In genomic region chr14:55214507-55214906, GRCm38 (mm10) we compare ENCODE assay signal across 9 mouse cellular contexts. TPM values are rescaled to one million over a fixed set of nuclear protein-coding genes. Genes with fewer than 3 reads are reported as not detected.
DNase-seq lines count a peak whose midpoint lies in the region; ATAC-seq lines count a peak whose summit lies in the region.
"Had no signal": no experiment of that assay in that cellular context is flagged by ENCODE, and none has a peak within 500 bp of the region (broad histone marks: within the 10 kb centered on the region; RNA-seq: fewer than 3 reads in every experiment).

No protein-coding gene starts in this region.

- H3K4me3 ChIP-seq in intestine, embryonic 14.5 days (ENCODE audit: low read depth, low read length): no peak overlapping the region
- no peak overlapping the region for H3K4me3 ChIP-seq in intestine, embryonic 15.5 days (replicated peaks)
- no peak overlapping the region for H3K4me3 ChIP-seq in liver, embryonic 13.5 days (replicated peaks)
- H3K4me3 ChIP-seq: lung, embryonic 15.5 days had no signal

- no peaks in the 10 kb centered on the region for H3K9me3 ChIP-seq in intestine, embryonic 14.5 days (ENCODE audit: control insufficient read depth, low read length)
- no peaks in the 10 kb centered on the region for H3K9me3 ChIP-seq in intestine, embryonic 15.5 days
- no peaks in the 10 kb centered on the region for H3K9me3 ChIP-seq in liver, embryonic 13.5 days (replicated peaks)
- H3K9me3 ChIP-seq: lung, embryonic 15.5 days had no signal

- no peak overlapping the region for H3K27ac ChIP-seq in intestine, embryonic 14.5 days (ENCODE audit: low read depth)
- H3K27ac ChIP-seq in intestine, embryonic 15.5 days: no peak overlapping the region
- H3K27ac ChIP-seq in liver, embryonic 13.5 days: no peak overlapping the region
- H3K27ac ChIP-seq: lung, embryonic 15.5 days had no signal

- peak; percentile 65 for DNase-seq in intestine, embryonic 14.5 days (ENCODE audit: low spot score)
- DNase-seq in B cell, adult 2 months: peak; percentile 76 to 78
- DNase-seq in MEL-GATA-1-ER (ENCODE audit: extremely low read depth, low read depth): peak; percentile 34
- peak; percentile 64 to 76 for DNase-seq in cerebellum, postnatal 14 days
- peak; percentile 26 for DNase-seq in liver, embryonic 13.5 days
- peak; percentile 40 to 72 for DNase-seq in spleen, postnatal 10 days (ENCODE audit: low spot score in 2 of 2)

- WGBS in intestine, embryonic 14.5 days: 59% methylated on average over 4 of the region's 4 CpGs
- WGBS in intestine, embryonic 15.5 days: 58% methylated on average over 4 of the region's 4 CpGs
- WGBS in liver, embryonic 13.5 days (ENCODE audit: insufficient replicate concordance): 42% methylated on average over 4 of the region's 4 CpGs

- H3K27me3 ChIP-seq in intestine, embryonic 14.5 days (replicated peaks; ENCODE audit: control insufficient read depth, insufficient read depth, low read length): no peaks in the 10 kb centered on the region
- H3K27me3 ChIP-seq in intestine, embryonic 15.5 days (replicated peaks): no peaks in the 10 kb centered on the region
- H3K27me3 ChIP-seq in liver, embryonic 13.5 days: no peaks in the 10 kb centered on the region
- H3K27me3 ChIP-seq: lung, embryonic 15.5 days had no signal

- no peaks in the 10 kb centered on the region for H3K36me3 ChIP-seq in intestine, embryonic 14.5 days (ENCODE audit: control insufficient read depth, insufficient read depth, low read length)
- no peaks in the 10 kb centered on the region for H3K36me3 ChIP-seq in intestine, embryonic 15.5 days
- no peaks in the 10 kb centered on the region for H3K36me3 ChIP-seq in liver, embryonic 13.5 days
- H3K36me3 ChIP-seq: lung, embryonic 15.5 days had no signal

- H3K4me1 ChIP-seq in intestine, embryonic 14.5 days (replicated peaks; ENCODE audit: control insufficient read depth, insufficient read depth, low read length): no peaks in the 10 kb centered on the region
- H3K4me1 ChIP-seq in intestine, embryonic 15.5 days (replicated peaks): no peaks in the 10 kb centered on the region
- H3K4me1 ChIP-seq in liver, embryonic 13.5 days (replicated peaks): no peaks in the 10 kb centered on the region
- H3K4me1 ChIP-seq: lung, embryonic 15.5 days had no signal

- ATAC-seq in intestine, embryonic 14.5 days (replicated peaks; ENCODE audit: low FRiP score, low TSS enrichment, low read depth): no peak
- no peak for ATAC-seq in intestine, embryonic 15.5 days
- ATAC-seq in liver, embryonic 13.5 days (ENCODE audit: low read depth): no peak
- no peak for ATAC-seq in erythroid progenitor cell, adult 5-6 weeks (replicated peaks; ENCODE audit: low FRiP score, poor library complexity, severe bottlenecking)

- no peak overlapping the region for H3K9ac ChIP-seq in intestine, embryonic 14.5 days (ENCODE audit: low read length)
- H3K9ac ChIP-seq in intestine, embryonic 15.5 days: no peak overlapping the region
- H3K9ac ChIP-seq in liver, embryonic 13.5 days: no peak overlapping the region
- H3K9ac ChIP-seq: lung, embryonic 15.5 days had no signal

- H3K4me2 ChIP-seq in intestine, embryonic 14.5 days (ENCODE audit: low read length): no peak overlapping the region
- H3K4me2 ChIP-seq in intestine, embryonic 15.5 days (replicated peaks): no peak overlapping the region
- no peak overlapping the region for H3K4me2 ChIP-seq in liver, embryonic 13.5 days
- H3K4me2 ChIP-seq: lung, embryonic 15.5 days had no signal

RNA-seq across cellular contexts. Expression of gene Dhrs2, which starts 7.3 kb away (rescaled TPM):
- polyA plus RNA-seq in intestine, embryonic 14.5 days (2014; fragmentation: Nextera tagmentation; extraction: Ambion mirVana): 0.23 TPM in 2 replicates
- 0.15 and 0.21 TPM in 2 replicates for polyA plus RNA-seq in intestine, embryonic 15.5 days (2015; fragmentation: Nextera tagmentation; extraction: Ambion mirVana)
- polyA plus RNA-seq in liver, embryonic 13.5 days (2015; fragmentation: Nextera tagmentation; extraction: Ambion mirVana): not detected in 2 replicates
- total RNA-seq in erythroid progenitor cell, adult 5-6 weeks (2015; ENCODE audit: low replicate concordance): not detected in 2 replicates
- total RNA-seq in erythroid progenitor cell, adult 5-6 weeks (2017; ENCODE audit: low replicate concordance): not detected in 2 replicates
- polyA plus RNA-seq: lung, embryonic 15.5 days had no signal

Comparison
In these comparisons a context has a peak if more than half of its experiments do, and no peak if none do; other contexts are left out.
1. DNase-seq: peak in every context shown above with its lines; median percentile 77 in B cell, adult 2 months; 70 in cerebellum, postnatal 14 days; 65 in intestine, embryonic 14.5 days; 56 in spleen, postnatal 10 days; 34 in MEL-GATA-1-ER; 26 in liver, embryonic 13.5 days.